Mouse (Mus musculus) lung, adult 18-20 months (tissue): ENCODE measurements around the gene Uqcc1.

Source experiments
- DNase-seq, 2 experiments: peaks; one replicate each; pipeline ENCODE4 v3.0.0; 2022; ENCODE audit warnings: mixed read lengths in 2 of 2

Uqcc1 gene

GRCm38 (mm10) chr2:155811821-155812396, 118.2 kb downstream of the Uqcc1 start:
- peak; percentile 62 to 77 for DNase-seq

DNA sequence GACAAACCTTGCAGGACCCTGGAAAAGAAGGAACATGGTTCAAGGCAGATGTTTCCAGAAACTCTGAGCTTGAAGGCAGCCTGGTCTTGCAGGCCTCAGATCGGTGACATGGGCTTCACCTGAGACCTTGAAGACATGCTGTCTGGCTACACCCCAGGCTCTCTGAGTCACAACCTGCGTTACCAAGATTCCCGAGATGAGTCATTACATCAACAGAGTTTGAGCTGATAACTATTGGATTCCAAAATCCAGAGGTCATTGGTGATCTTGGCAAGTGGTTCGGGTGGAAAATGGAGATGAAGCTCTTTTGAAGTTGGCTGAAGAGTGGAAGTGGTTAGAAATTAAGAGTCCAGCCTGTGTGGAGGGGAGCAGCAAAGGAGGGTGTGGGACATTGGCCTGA, 120.5 kb downstream of the Uqcc1 start:
- DNase-seq = no peak

DNA sequence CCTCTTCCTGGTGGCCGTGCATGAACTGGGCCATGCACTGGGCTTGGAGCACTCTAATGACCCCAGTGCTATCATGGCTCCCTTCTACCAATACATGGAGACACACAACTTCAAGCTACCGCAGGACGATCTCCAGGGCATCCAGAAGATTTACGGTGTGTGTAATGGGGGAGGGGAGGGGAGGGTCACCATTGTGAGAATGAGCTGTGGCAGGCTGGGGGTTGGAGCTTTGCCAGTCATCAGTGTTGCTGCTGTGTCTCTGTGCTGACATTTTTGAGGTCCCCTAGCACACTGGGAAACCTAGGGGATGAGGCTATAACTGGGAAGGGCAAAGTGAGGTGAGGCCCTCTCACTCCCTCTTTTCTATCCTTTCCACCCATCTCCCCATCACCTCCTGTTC, 122.7 kb downstream of the Uqcc1 start:
- no peak for DNase-seq

GRCm38 (mm10) chr2:155806548-155806947, 123.6 kb downstream of the Uqcc1 start:
- peak; percentile 67 to 82 for DNase-seq

- DNase-seq = no peak
These were observed 124.2 kb downstream of the Uqcc1 start for GRCm38 (mm10) chr2:155805925-155806255.

DNA sequence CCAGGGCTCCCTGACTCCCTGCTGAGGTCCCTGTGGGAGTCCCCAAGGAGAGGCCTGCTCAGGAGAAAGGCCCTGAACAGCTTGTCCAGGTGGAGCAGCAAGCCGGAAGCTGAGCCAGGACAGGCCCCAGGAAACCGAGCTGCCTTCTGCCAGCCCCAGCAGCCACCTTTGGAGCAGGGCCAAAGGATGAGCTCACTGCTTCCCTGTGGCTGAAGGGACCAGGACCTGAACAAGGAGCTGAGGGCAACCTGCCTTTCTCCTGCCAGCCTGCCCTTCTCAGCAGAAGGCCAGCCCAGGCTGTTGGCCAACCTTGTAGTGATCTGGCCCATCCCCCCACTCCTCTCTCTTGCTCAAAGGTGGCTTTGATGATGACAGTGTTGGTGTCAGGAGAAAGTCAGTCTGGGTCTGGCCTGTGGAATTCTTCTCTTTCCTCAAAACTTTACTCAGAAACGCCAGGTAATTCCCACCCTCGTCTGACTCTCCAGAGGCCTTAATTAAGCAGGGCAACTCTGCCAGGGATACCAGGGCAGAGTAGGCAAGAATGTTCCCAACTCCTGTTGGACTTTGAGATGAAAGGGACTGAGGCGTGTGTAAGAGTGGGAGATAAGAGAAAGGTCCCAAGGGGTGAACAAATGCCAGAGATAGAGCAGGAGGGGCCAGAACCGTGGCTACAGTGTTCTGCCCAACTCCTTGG, 124.7 kb downstream of the Uqcc1 start:
- DNase-seq = peak; percentile 48 to 73

- no peak for DNase-seq
These were observed 126.1 kb downstream of the Uqcc1 start for GRCm38 (mm10) chr2:155804053-155804452.

GRCm38 (mm10) chr2:155802761-155803160, 127.3 kb downstream of the Uqcc1 start:
- no peak for DNase-seq

DNA sequence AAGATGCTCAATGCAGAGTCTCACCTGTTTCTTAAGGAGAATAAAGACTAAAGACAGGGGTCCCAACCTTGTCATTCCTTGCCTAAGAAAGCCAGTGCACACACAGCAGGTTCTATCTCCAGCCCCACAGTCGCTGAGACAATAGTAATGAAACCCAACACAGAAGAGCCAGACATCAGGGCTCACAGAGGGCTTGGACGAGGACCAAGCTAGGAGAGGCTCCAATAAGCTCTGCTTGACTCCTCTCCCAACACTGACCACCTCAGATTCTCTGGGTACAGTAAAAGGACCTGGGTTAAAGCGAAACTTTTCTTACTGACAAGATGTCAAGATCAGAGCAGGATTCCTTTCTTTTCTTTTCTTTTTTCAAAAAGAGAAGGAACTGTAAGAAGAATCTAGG, 131.5 kb downstream of the Uqcc1 start:
- no peak for DNase-seq
